Mouse (Mus musculus) gastrocnemius, adult 2 months (tissue): ENCODE measurements at regions not wholly inside any gene's neighbourhood (a gene's known extent, or its start where the extent isn't known, plus 50 kb on each side); places are given as distances from the start of the nearest gene placed in this dataset.
"Not testable (repeated sequence)": the region's sequence is repeated elsewhere in the genome, so short reads cannot be mapped to it uniquely, and the experiment has no call there.

Experiments used
- DNase-seq: peaks from one replicate; pipeline ENCODE4 v3.0.0; 2022
- H3K27ac ChIP-seq: fragments of 200-600 bp; 2 replicates; pipeline ENCODE4 v1.8.1; 2022; ENCODE audit warnings: mild to moderate bottlenecking
- H3K4me3 ChIP-seq: fragments of 200-600 bp; 2 replicates; pipeline ENCODE4 v1.8.1; 2022; ENCODE audit warnings: mild to moderate bottlenecking, moderate library complexity
- CTCF ChIP-seq: fragments of 200-600 bp; IDR thresholded peaks from 2 replicates; pipeline ENCODE4 v1.8.1; 2022; ENCODE audit warnings: antibody characterized with exemption, mild to moderate bottlenecking, moderate library complexity
- intact Hi-C: fragments of 180-260 bp; cut with DNase I; formaldehyde crosslinking; loops from one replicate; pipeline ENCODE4 v1.15.1; 2025

DNA sequence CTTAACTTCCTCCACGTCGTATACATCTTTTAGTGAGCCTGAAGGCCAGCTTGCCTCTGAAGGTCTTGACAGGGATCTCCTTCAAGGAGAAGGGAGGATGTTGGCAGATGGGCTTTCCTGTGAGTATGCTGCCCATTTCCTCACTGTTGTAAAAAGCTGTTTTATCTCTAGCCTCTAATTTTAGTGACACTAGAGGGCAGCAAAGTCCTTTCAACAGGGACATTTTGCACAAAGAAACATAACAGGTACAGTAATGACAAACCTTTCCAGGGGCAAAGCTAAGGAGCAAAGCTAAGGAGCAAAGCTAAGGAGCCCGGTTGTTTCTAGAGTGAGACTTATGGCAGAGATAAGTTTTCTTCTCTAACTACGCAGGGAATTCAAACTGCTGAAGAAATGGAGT is 59.0 kb upstream of the Kbtbd8 start:
- intact Hi-C loops, result no loop called here
- no peak overlapping the region for H3K4me3 ChIP-seq
- peak; percentile 55 for TF ChIP-seq CTCF

GRCm38 (mm10) chr6:95056222-95056621 is 60.8 kb upstream of the Kbtbd8 start:
- intact Hi-C loops, result no loop called here
- DNase-seq, result no peak
- TF ChIP-seq CTCF, result no peak
- H3K4me3 ChIP-seq, result no peak overlapping the region
- H3K27ac ChIP-seq, result no peak overlapping the region

More for the DNA sequence above, 59.0 kb upstream of the Kbtbd8 start:
- H3K27ac ChIP-seq, result no peak overlapping the region
- DNase-seq, result no peak

DNA sequence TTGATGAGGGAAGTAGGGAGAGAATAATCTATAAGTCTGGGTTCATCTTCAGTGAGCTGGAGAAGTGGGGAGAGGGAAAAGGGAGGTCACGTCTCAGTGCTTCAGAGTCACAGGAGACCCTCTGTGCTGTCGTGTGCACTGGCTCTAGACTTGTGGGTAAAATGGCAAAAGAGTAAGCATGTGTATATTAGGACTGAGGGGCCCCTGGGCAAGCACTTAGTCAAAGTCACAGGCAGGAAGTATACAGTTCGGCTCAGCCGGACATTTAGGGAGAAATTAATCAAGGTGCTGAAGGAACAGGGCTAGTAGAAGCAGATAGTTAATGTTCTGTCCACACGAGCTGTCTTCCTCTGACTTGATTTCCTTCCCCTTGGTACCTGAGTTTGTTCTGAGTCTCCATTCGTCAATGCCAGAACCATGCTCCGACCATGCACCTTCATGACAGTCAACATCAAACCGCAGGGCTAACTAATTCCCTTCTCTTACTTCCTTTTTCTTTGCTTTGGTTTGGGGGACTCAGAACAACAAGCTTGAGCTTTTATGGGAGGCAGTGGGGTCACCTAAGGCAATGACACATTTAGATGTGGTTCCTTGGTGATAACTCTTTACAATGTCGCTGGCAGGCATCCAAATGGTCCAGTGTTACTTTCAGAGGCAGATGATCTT is 63.2 kb upstream of the Kbtbd8 start:
- no peak for DNase-seq
- no peak overlapping the region for H3K4me3 ChIP-seq
- H3K27ac ChIP-seq, result no peak overlapping the region
- intact Hi-C loops, result no loop called here
- TF ChIP-seq CTCF, result no peak

GRCm38 (mm10) chr6:95041351-95041750 is 75.7 kb upstream of the Kbtbd8 start:
- intact Hi-C loops, H3K27ac ChIP-seq, DNase-seq: not testable (repeated sequence)
- H3K4me3 ChIP-seq, result peak overlapping the region; percentile 63

DNA sequence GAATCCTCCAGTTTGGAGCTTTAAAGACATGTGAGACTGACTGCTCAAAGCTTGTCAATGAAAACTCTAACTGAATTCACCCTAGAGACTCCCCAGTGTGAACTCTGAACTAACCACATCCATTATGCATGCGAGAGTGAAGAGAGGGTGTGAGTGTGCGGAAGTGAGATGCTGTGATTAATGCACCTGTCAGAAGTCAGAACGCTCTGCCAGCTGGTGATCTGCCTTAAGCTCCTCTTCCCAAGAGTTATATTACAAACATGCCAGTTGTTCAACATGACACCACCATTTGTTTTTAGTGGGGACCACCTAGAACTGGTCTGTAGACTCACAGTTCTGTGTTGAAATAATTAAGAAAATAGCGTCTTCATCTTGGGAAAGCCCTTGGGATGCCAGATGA is 92.8 kb upstream of the Kbtbd8 start:
- Histone ChIP-seq H3K4me3 (no peak overlapping the region), H3K27ac (no peak overlapping the region)
- intact Hi-C loops, result no loop called here
- no peak for TF ChIP-seq CTCF
- DNase-seq, result no peak

- DNase-seq, result no peak
- no peak for TF ChIP-seq CTCF
- intact Hi-C loops, result no loop called here
- no peak overlapping the region for H3K27ac ChIP-seq
- no peak overlapping the region for H3K4me3 ChIP-seq
These were observed 95.3 kb upstream of the Kbtbd8 start for GRCm38 (mm10) chr6:95021724-95022123.

DNA sequence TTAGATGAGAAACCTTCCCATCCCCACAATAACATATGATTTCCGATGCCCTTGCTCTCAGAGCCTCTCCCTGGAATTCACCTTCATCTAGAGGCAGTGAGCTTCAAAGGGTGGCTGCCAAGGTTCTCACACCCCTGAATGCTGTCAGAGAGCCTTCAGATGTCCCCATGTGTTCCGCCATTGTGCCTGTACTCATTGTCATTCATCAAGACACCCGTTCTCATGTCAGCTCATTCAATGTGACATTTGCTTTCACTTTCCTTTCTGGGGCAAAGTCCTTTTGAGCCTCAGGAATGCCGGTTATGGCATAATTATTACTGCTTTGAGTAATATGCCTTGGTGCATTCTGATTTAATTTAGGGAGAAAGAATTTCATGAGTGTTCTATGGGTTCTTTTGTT is 99.1 kb upstream of the Kbtbd8 start:
- Histone ChIP-seq H3K4me3 (peak overlapping the region; percentile 26; the same call in 1 of the 2 replicates), H3K27ac (no peak overlapping the region)
- no peak for DNase-seq
- no peak for TF ChIP-seq CTCF
- intact Hi-C loops, result no loop called here

DNA sequence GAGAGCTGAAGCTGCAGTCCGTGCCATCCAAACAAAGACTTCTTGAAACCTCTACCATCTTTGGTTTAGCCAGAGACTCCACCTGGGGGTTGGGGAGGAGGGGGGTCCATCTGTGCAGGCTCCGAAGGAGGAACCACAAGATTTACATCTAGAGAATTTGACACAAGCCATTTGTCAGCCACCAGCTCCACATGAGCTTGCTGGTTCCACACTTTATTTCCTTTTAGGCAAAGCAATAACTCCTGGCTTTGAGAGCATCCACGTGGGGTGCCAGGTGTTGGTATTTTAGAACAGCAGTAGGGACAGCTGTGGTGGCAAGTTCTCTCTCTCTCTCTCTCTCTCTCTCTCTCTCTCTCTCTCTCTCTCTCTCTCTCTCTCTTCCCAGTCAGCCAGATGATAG is 99.6 kb upstream of the Kbtbd8 start:
- DNase-seq, result no peak

GRCm38 (mm10) chr6:95013096-95013495 is 103.9 kb upstream of the Kbtbd8 start:
- no peak for TF ChIP-seq CTCF
- no peak for DNase-seq
- H3K27ac ChIP-seq, result no peak overlapping the region
- intact Hi-C loops, result no loop called here
- H3K4me3 ChIP-seq, result no peak overlapping the region

More for the DNA sequence above, 99.6 kb upstream of the Kbtbd8 start:
- H3K4me3 ChIP-seq, result no peak overlapping the region; the same call in 1 of the 2 replicates
- intact Hi-C loops, result no loop called here
- H3K27ac ChIP-seq, result no peak overlapping the region
- TF ChIP-seq CTCF, result no peak

- no peak for TF ChIP-seq CTCF
These were observed 110.6 kb upstream of the Kbtbd8 start for GRCm38 (mm10) chr6:95006485-95006884.

GRCm38 (mm10) chr6:95003716-95004115 is 113.3 kb upstream of the Kbtbd8 start:
- Histone ChIP-seq H3K4me3 (no peak overlapping the region), H3K27ac (no peak overlapping the region)
- intact Hi-C loops, result no loop called here
- no peak for TF ChIP-seq CTCF
- no peak for DNase-seq

More at GRCm38 (mm10) chr6:95006485-95006884, 110.6 kb upstream of the Kbtbd8 start:
- intact Hi-C loops, result no loop called here
- no peak overlapping the region for H3K4me3 ChIP-seq
- DNase-seq, result no peak
- no peak overlapping the region for H3K27ac ChIP-seq

DNA sequence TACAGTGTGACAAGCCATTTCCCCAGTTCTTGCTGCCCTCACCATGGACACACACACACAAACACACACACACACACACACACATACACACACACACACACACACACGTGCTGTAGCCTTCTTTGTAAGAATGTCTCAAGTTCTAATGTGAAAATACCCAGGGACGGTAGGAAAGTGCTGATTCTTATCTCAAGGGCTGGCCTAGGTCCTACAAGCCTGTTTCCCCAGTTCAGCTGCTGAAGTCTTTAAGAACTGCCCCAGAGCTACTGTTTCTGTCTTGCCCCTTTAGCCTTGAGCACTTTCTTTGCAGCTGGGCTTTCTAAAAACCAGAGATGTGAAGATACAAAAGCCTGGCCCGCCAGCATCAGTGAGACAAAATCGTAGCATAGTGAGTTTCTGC is 117.5 kb upstream of the Kbtbd8 start:
- Histone ChIP-seq H3K4me3 (no peak overlapping the region), H3K27ac (no peak overlapping the region)
- DNase-seq, result no peak
- no peak for TF ChIP-seq CTCF
- intact Hi-C loops, result no loop called here

DNA sequence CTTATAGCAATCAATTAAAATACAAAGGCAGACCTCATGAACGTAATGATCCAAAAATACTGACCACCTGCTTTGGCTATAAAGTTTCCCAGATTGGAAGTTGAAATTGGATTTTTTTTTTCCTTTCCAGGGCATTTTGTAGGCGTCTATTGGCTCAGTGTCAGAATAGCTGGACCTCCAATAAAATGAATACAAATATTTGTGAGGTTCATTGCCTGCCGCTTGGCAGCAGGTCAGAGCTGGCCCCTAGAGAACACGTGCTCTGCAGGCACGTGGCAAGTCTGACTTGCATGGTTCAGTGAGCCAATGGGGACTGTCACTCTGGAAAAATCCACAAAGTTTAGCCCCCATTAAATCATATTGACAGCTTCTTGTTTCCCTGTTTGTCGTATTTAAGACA is 118.0 kb upstream of the Kbtbd8 start:
- TF ChIP-seq CTCF, result no peak
- peak; percentile 25 for DNase-seq
- Histone ChIP-seq H3K27ac (no peak overlapping the region), H3K4me3 (no peak overlapping the region)
- intact Hi-C loops, result no loop called here

DNA sequence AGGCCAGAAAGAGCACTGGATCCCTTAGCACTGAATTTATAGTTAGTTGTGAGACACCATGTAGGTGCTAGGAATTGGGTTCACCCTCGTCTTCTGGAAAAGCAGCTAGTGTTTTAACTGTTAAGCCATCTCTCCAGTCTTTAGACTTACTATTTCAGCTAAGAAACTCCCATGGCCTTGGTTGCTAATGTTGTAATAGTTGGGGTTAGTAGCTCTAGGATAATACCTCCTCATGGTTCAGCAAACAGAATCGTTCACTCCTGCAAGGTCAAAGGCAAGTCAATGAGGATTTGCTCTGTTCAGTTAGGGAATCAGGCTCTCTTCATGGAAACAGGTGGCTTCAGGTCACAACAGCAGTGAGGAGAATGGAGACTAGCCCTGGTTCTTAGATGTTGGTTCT is 118.7 kb upstream of the Kbtbd8 start:
- no peak overlapping the region for H3K27ac ChIP-seq
- no peak overlapping the region for H3K4me3 ChIP-seq
- TF ChIP-seq CTCF, result no peak
- no peak for DNase-seq
- intact Hi-C loops, result no loop called here
